Mouse (Mus musculus): ENCODE measurements around the gene Gfap. TPM values are rescaled to one million over a fixed set of nuclear protein-coding genes. Genes with fewer than 3 reads are reported as not detected.
A peak's percentile ranks its signal among the peaks of the same experiment; 100 is the strongest.

The Gfap gene
- polyA plus RNA-seq, 1 experiment from 2014 or later = 0.16 TPM

DNA sequence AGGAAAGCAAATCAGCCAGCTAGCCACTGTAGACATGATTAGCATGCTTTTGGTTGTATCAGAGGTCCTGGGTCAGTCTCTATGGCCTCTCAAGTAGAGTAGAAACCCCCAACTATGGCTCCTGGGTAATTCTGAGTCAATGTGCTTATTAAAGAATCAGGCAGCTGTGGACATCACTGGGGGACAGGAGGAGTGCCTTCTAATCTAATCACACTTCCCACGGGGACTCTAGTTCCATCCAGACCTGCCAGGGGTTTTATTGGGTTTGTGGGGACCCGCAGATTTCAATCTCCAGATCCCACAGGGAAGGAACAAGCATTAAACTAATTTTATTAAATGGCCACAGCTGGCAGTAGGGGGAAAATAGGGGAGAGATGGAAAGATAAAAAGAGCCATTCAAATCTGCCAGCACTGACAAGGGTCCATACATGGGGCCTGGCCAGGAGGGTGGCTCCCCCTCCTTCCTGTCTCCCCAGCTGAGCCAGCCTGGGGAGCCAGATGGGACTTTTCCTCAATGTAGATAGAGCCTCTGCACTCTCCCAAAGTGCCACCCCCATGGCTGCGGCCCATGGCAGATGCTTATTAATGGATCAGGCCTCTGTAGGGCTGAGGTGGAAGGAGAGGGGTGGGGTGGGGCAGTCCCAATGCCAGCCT lies 36.9 kb upstream of the Gfap start:
- DNase-seq (ENCODE audit: low spot score) (no peak), ATAC-seq (ENCODE audit: insufficient number of reproducible peaks, low FRiP score, low TSS enrichment, low read depth) (no peak)
- H3K27ac ChIP-seq (replicated peaks; ENCODE audit: low read depth, low read length) = no peak overlapping the region
- no peak overlapping the region for H3K4me2 ChIP-seq (ENCODE audit: low read depth, severe bottlenecking)
- peaks cover 14% of the 10 kb centered on the region for H3K27me3 ChIP-seq (ENCODE audit: control insufficient read depth, insufficient read depth, low read length)
- H3K36me3 ChIP-seq (ENCODE audit: control insufficient read depth, insufficient read depth, low read length) = no peaks in the 10 kb centered on the region
- no peak overlapping the region for H3K9ac ChIP-seq (ENCODE audit: low read length)
- no peak overlapping the region for H3K4me3 ChIP-seq (ENCODE audit: low read depth, low read length)
- WGBS = 50% methylated on average over 3 of the region's 3 CpGs
- peaks cover 21% of the 10 kb centered on the region for H3K4me1 ChIP-seq (ENCODE audit: control insufficient read depth, insufficient read depth, low read length)
- H3K9me3 ChIP-seq (ENCODE audit: control insufficient read depth, low read length) = no peaks in the 10 kb centered on the region

- Histone ChIP-seq H3K27ac (replicated peaks; ENCODE audit: low read depth, low read length) (no peak overlapping the region), H3K36me3 (ENCODE audit: control insufficient read depth, insufficient read depth, low read length) (no peaks in the 10 kb centered on the region), H3K27me3 (ENCODE audit: control insufficient read depth, insufficient read depth, low read length) (peaks cover 8% of the 10 kb centered on the region; the same call in 1 of the 2 replicates), H3K9ac (ENCODE audit: low read length) (no peak overlapping the region), H3K4me2 (ENCODE audit: low read depth, severe bottlenecking) (no peak overlapping the region; the same call in 1 of the 2 replicates), H3K9me3 (ENCODE audit: control insufficient read depth, low read length) (no peaks in the 10 kb centered on the region), H3K4me1 (ENCODE audit: control insufficient read depth, insufficient read depth, low read length) (peaks cover 21% of the 10 kb centered on the region), H3K4me3 (ENCODE audit: low read depth, low read length) (no peak overlapping the region)
- ATAC-seq (ENCODE audit: insufficient number of reproducible peaks, low FRiP score, low TSS enrichment, low read depth) (no peak), DNase-seq (ENCODE audit: low spot score) (peak; percentile 53)
- WGBS = 5% methylated on average over 4 of the region's 4 CpGs
These were observed 35.6 kb upstream of the Gfap start for GRCm38 (mm10) chr11:102936272-102936671.

DNA sequence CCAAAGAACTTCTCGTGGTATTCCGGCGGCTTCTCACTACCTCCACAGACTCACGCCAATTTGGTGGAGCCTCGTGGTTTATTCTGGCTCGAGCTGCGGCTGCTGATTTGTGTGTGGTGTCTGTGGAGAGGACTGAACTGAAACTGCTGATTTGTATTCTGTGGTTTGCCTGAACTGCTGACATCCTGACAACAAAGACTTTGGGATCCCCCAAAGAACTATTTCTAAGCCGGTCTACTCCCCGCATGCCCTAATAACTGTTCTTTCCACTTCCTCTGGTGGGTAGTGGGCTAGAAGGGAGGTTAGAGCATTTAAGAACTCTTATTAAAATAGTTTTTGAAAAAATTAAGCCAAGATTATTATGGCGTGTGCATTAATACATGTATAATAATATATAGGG lies 30.0 kb upstream of the Gfap start:
- no peak for DNase-seq (ENCODE audit: low spot score)
- Histone ChIP-seq H3K4me1 (ENCODE audit: control insufficient read depth, insufficient read depth, low read length) (no peaks in the 10 kb centered on the region), H3K27ac (replicated peaks; ENCODE audit: low read depth, low read length) (no peak overlapping the region), H3K4me3 (ENCODE audit: low read depth, low read length) (no peak overlapping the region), H3K36me3 (ENCODE audit: control insufficient read depth, insufficient read depth, low read length) (no peaks in the 10 kb centered on the region), H3K9ac (ENCODE audit: low read length) (no peak overlapping the region), H3K9me3 (ENCODE audit: control insufficient read depth, low read length) (no peaks in the 10 kb centered on the region), H3K27me3 (ENCODE audit: control insufficient read depth, insufficient read depth, low read length) (no peaks in the 10 kb centered on the region), H3K4me2 (ENCODE audit: low read depth, severe bottlenecking) (no peak overlapping the region)
- WGBS = 93% methylated on average over 10 of the region's 10 CpGs
- no peak for ATAC-seq (ENCODE audit: insufficient number of reproducible peaks, low FRiP score, low TSS enrichment, low read depth)

- Histone ChIP-seq H3K9me3 (ENCODE audit: control insufficient read depth, low read length) (no peaks in the 10 kb centered on the region), H3K4me3 (ENCODE audit: low read depth, low read length) (peak overlapping the region; percentile 84), H3K36me3 (ENCODE audit: control insufficient read depth, insufficient read depth, low read length) (peaks cover 5% of the 10 kb centered on the region), H3K27ac (replicated peaks; ENCODE audit: low read depth, low read length) (peak overlapping the region; percentile 88), H3K4me2 (ENCODE audit: low read depth, severe bottlenecking) (peak overlapping the region; percentile 74), H3K4me1 (ENCODE audit: control insufficient read depth, insufficient read depth, low read length) (0 out of 2 replicates have a peak, but pooled peaks cover 10% of the 10 kb centered on the region), H3K9ac (ENCODE audit: low read length) (peak overlapping the region; percentile 61), H3K27me3 (ENCODE audit: control insufficient read depth, insufficient read depth, low read length) (no peaks in the 10 kb centered on the region)
- peak; percentile 35; the same call in 1 of the 2 replicates for ATAC-seq (ENCODE audit: insufficient number of reproducible peaks, low FRiP score, low TSS enrichment, low read depth)
- DNase-seq (ENCODE audit: low spot score) = no peak
- WGBS = 4% methylated on average over 10 of the region's 10 CpGs
These were observed 24.6 kb upstream of the Gfap start for GRCm38 (mm10) chr11:102925351-102925717.

DNA sequence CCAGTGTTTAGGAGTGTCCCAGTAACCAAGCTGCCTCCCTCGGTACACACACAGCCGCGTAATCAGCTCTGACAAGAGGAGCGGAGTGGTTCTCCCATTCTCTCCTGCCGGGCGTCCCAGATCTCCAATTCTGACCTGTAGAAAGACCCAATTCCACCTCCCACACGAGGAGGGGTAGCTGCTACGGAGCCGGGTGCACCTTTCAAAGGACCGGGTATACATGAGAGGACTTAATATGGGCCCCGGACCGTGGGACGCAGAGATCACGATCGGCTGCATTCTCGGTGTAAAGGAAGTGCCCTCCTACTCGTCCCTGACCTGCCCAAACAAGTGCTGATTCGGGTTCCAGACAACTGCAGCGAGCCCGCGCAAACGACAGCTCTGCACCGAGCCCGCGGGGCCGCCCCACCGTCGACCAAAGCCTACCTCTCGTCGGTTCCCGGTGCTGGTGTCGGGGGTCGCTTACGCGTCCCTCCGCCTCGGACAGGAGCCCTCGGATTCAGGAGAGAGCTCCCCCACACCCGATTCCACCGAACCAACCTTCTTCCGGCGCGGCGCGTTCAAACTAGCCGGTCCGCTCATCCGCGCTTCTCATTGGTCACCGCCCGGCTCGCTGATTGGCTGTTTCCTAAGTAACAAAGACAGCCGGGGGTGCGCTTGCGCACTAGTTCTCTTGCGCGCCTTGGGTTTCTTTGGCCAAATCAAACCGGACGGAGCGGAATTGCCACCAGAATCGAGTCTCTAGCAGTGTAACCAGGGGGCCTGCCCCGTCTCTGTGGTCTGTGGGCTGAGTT lies 24.0 kb upstream of the Gfap start, which contains the start of gene Kif18b:
TSS of gene Kif18b (minus strand) at position 568 of the 794 bp plus-strand sequence.
- DNase-seq (ENCODE audit: low spot score) = peak; percentile 98
- H3K27me3 ChIP-seq (ENCODE audit: control insufficient read depth, insufficient read depth, low read length) = no peaks in the 10 kb centered on the region
- peaks cover 5% of the 10 kb centered on the region for H3K36me3 ChIP-seq (ENCODE audit: control insufficient read depth, insufficient read depth, low read length)
- WGBS = under 1% methylated on average over 62 of the region's 62 CpGs
- peak within 1 kb of the TSS; percentile 74 for H3K4me2 ChIP-seq (ENCODE audit: low read depth, severe bottlenecking)
- no peaks in the 10 kb centered on the region for H3K9me3 ChIP-seq (ENCODE audit: control insufficient read depth, low read length)
- peak; percentile 92 for ATAC-seq (ENCODE audit: insufficient number of reproducible peaks, low FRiP score, low TSS enrichment, low read depth)
- 0 out of 2 replicates have a peak, but pooled peaks cover 10% of the 10 kb centered on the region for H3K4me1 ChIP-seq (ENCODE audit: control insufficient read depth, insufficient read depth, low read length)
- peak within 1 kb of the TSS; percentile 84 for H3K4me3 ChIP-seq (ENCODE audit: low read depth, low read length)
- peak within 1 kb of the TSS; percentile 84 for H3K9ac ChIP-seq (ENCODE audit: low read length)
- peak within 1 kb of the TSS; percentile 88 for H3K27ac ChIP-seq (replicated peaks; ENCODE audit: low read depth, low read length)

DNA sequence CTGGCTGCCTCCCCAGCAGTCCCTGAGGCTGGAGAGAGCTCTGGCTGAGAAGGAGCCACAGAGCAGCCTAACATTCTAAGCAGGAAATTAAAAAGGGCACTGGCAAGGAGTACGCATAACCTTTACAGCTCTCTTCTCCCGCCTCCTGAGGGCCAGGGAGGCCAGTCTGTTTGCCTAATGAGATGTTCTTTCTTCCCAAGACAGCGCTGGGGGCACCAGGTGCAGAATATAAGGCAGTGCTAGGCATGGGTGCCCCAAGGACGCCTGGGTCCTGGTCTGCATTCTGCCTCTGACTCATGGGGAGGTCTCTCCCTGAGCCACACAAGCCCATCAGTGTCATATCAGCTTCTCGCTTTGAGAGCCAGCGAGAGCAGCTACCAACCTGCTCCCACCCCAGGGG lies 20.8 kb upstream of the Gfap start:
- ATAC-seq (ENCODE audit: insufficient number of reproducible peaks, low FRiP score, low TSS enrichment, low read depth) = no peak
- WGBS = 64% methylated on average over 6 of the region's 6 CpGs
- Histone ChIP-seq H3K27ac (replicated peaks; ENCODE audit: low read depth, low read length) (no peak overlapping the region), H3K36me3 (ENCODE audit: control insufficient read depth, insufficient read depth, low read length) (peaks cover 5% of the 10 kb centered on the region), H3K9ac (ENCODE audit: low read length) (peak overlapping the region; percentile 18; the same call in 1 of the 2 replicates), H3K4me1 (ENCODE audit: control insufficient read depth, insufficient read depth, low read length) (0 out of 2 replicates have a peak, but pooled peaks cover 10% of the 10 kb centered on the region), H3K27me3 (ENCODE audit: control insufficient read depth, insufficient read depth, low read length) (no peaks in the 10 kb centered on the region), H3K4me3 (ENCODE audit: low read depth, low read length) (no peak overlapping the region), H3K4me2 (ENCODE audit: low read depth, severe bottlenecking) (no peak overlapping the region), H3K9me3 (ENCODE audit: control insufficient read depth, low read length) (no peaks in the 10 kb centered on the region)
- no peak for DNase-seq (ENCODE audit: low spot score)

DNA sequence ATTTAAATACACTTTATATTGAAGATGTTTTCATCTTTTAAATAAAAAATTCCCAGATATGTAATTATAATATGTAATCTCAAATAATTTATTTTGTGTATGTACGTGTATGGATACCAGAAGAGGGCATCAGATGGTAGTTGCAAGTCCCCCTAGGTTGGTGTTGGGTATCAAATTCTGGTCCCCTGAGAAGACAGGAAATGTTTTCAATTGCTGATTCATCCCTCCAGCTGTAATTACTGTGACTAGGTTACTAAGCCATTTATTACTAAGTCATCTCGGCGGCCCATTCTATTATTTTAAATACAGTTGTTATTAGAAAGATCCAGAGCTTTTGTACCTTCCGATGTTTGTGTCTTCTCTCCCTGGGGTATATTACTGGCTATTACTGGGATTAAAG lies 17.4 kb upstream of the Gfap start:
- no peak overlapping the region for H3K27ac ChIP-seq (replicated peaks; ENCODE audit: low read depth, low read length)
- no peaks in the 10 kb centered on the region for H3K27me3 ChIP-seq (ENCODE audit: control insufficient read depth, insufficient read depth, low read length)
- H3K4me1 ChIP-seq (ENCODE audit: control insufficient read depth, insufficient read depth, low read length) = 0 out of 2 replicates have a peak, but pooled peaks cover 10% of the 10 kb centered on the region
- no peak overlapping the region for H3K4me3 ChIP-seq (ENCODE audit: low read depth, low read length)
- H3K36me3 ChIP-seq (ENCODE audit: control insufficient read depth, insufficient read depth, low read length) = peaks cover 34% of the 10 kb centered on the region
- no peak overlapping the region for H3K4me2 ChIP-seq (ENCODE audit: low read depth, severe bottlenecking)
- H3K9me3 ChIP-seq (ENCODE audit: control insufficient read depth, low read length) = no peaks in the 10 kb centered on the region
- no peak for ATAC-seq (ENCODE audit: insufficient number of reproducible peaks, low FRiP score, low TSS enrichment, low read depth)
- WGBS = 90% methylated on average over 4 of the region's 4 CpGs
- no peak overlapping the region for H3K9ac ChIP-seq (ENCODE audit: low read length)
- no peak for DNase-seq (ENCODE audit: low spot score)

DNA sequence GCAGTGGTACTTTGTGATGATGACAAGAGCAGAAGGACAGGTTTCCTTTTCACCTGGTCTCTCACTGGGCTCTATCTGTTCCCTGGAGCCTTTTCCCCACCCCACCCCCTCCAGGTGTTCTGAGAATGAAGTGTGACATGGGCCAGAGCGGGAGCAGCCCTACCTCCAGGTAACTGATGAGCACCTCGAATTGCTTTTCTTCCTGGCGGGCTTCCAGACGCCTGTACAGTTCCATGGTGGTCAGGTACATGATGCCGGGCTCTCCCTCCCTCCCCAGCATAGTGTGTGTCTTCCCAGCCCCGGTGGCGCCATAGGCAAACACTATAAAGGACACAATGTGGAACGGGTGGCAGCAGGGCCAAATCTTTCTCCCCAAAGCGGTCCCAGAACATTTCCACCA lies 14.7 kb upstream of the Gfap start:
- ATAC-seq (ENCODE audit: insufficient number of reproducible peaks, low FRiP score, low TSS enrichment, low read depth) (no peak), DNase-seq (ENCODE audit: low spot score) (no peak)
- no peaks in the 10 kb centered on the region for H3K4me1 ChIP-seq (ENCODE audit: control insufficient read depth, insufficient read depth, low read length)
- no peak overlapping the region for H3K27ac ChIP-seq (replicated peaks; ENCODE audit: low read depth, low read length)
- H3K4me3 ChIP-seq (ENCODE audit: low read depth, low read length) = no peak overlapping the region
- H3K4me2 ChIP-seq (ENCODE audit: low read depth, severe bottlenecking) = no peak overlapping the region
- peaks cover 45% of the 10 kb centered on the region for H3K36me3 ChIP-seq (ENCODE audit: control insufficient read depth, insufficient read depth, low read length)
- WGBS = 90% methylated on average over 9 of the region's 9 CpGs
- H3K9ac ChIP-seq (ENCODE audit: low read length) = no peak overlapping the region
- H3K27me3 ChIP-seq (ENCODE audit: control insufficient read depth, insufficient read depth, low read length) = no peaks in the 10 kb centered on the region; the same call in 1 of the 2 replicates
- H3K9me3 ChIP-seq (ENCODE audit: control insufficient read depth, low read length) = no peaks in the 10 kb centered on the region

Data from limb, embryonic 11.5 days (tissue).